Mouse (Mus musculus) stomach, embryonic 16.5 days (tissue): ENCODE data around the gene Bmp2k. TPM values are rescaled to one million over a fixed set of nuclear protein-coding genes. Genes with fewer than 3 reads are reported as not detected.

ENCODE experiments used
- ATAC-seq: fragments of 200-750 bp; cut with Nextera tagmentation; 2 replicates; pipeline ENCODE4 v1.8.0; 2017; ENCODE audit warnings: moderate number of reproducible peaks, moderate TSS enrichment; ENCODE audit not compliant: insufficient read depth, low FRiP score
- H3K27ac ChIP-seq: fragments of 300-500 bp; sonication (generic); 2 replicates; pipeline ENCODE4 v1.5.1; 2014; ENCODE audit warnings: low read length
- H3K27me3 ChIP-seq: fragments of 300-500 bp; sonication (generic); 2 replicates; pipeline ENCODE4 v1.6.1; 2014; ENCODE audit warnings: low read length, control low read depth, mixed read lengths; ENCODE audit not compliant: control insufficient read depth, insufficient read depth
- H3K36me3 ChIP-seq: fragments of 300-500 bp; sonication (generic); 2 replicates; pipeline ENCODE4 v1.6.1; 2014; ENCODE audit warnings: low read length; ENCODE audit not compliant: control insufficient read depth, insufficient read depth
- H3K4me1 ChIP-seq: fragments of 300-500 bp; sonication (generic); 2 replicates; pipeline ENCODE4 v1.6.1; 2014; ENCODE audit warnings: low read length, control low read depth, mixed read lengths; ENCODE audit not compliant: control insufficient read depth, insufficient read depth
- H3K4me2 ChIP-seq: fragments of 300-500 bp; sonication (generic); 2 replicates; pipeline ENCODE4 v1.6.1; 2014; ENCODE audit warnings: low read depth, low read length, mixed read lengths
- H3K4me3 ChIP-seq: fragments of 300-500 bp; sonication (generic); replicated peaks from 2 replicates; pipeline ENCODE4 v1.5.1; 2014; ENCODE audit warnings: mild to moderate bottlenecking, low read length
- H3K9ac ChIP-seq: fragments of 300-500 bp; sonication (generic); 2 replicates; pipeline ENCODE4 v1.6.1; 2014; ENCODE audit warnings: low read length
- H3K9me3 ChIP-seq: fragments of 300-500 bp; sonication (generic); replicated peaks from 2 replicates; pipeline ENCODE4 v1.6.1; 2016; ENCODE audit warnings: low read length, control low read depth; ENCODE audit not compliant: control insufficient read depth
- WGBS: fragments of 180-500 bp; shearing (Covaris S2); extraction: QIAGEN DNeasy Blood & Tissue Kit; methylation state at CpG from one replicate; pipeline ENCODE4 v1.1.7; 2014; 5-methylcytosine and 5-hydroxymethylcytosine counted together
- polyA plus RNA-seq: library from polyadenylated mRNA; unstranded; fragments of >200 nt; fragmentation: Nextera tagmentation; extraction: Ambion mirVana; gene quantifications from 2 replicates; pipeline ENCODE4 v1.2.1, GENCODE M21; 2015

Gene Bmp2k
- polyA plus RNA-seq, 1 experiment from 2014 or later, result 10.2 TPM

- Histone ChIP-seq H3K4me1 (0 out of 2 replicates have a peak, but pooled peaks cover 3% of the 10 kb centered on the region), H3K36me3 (no peaks in the 10 kb centered on the region), H3K4me3 (no peak overlapping the region), H3K9ac (no peak overlapping the region), H3K27me3 (no peaks in the 10 kb centered on the region), H3K27ac (no peak overlapping the region), H3K9me3 (no peaks in the 10 kb centered on the region), H3K4me2 (no peak overlapping the region)
- 37% methylated on average over 5 of the region's 5 CpGs for WGBS
- no peak for ATAC-seq
These were observed 36.4 kb upstream of the Bmp2k start for GRCm38 (mm10) chr5:96961122-96961521.

GRCm38 (mm10) chr5:96961852-96962251 lies 35.6 kb upstream of the Bmp2k start:
- Histone ChIP-seq H3K4me1 (0 out of 2 replicates have a peak, but pooled peaks cover 3% of the 10 kb centered on the region), H3K9me3 (no peaks in the 10 kb centered on the region), H3K4me2 (no peak overlapping the region), H3K27me3 (no peaks in the 10 kb centered on the region), H3K4me3 (no peak overlapping the region), H3K27ac (no peak overlapping the region), H3K9ac (no peak overlapping the region), H3K36me3 (no peaks in the 10 kb centered on the region)
- ATAC-seq, result no peak

GRCm38 (mm10) chr5:96962252-96962933 lies 35.1 kb upstream of the Bmp2k start:
- Histone ChIP-seq H3K4me1 (0 out of 2 replicates have a peak, but pooled peaks cover 3% of the 10 kb centered on the region), H3K4me2 (no peak overlapping the region), H3K27ac (no peak overlapping the region), H3K9ac (no peak overlapping the region), H3K36me3 (no peaks in the 10 kb centered on the region), H3K27me3 (no peaks in the 10 kb centered on the region), H3K4me3 (no peak overlapping the region), H3K9me3 (no peaks in the 10 kb centered on the region)
- WGBS, result 50% methylated on average over 8 of the region's 8 CpGs
- ATAC-seq, result no peak

GRCm38 (mm10) chr5:96962934-96963301 lies 34.6 kb upstream of the Bmp2k start:
- Histone ChIP-seq H3K36me3 (no peaks in the 10 kb centered on the region), H3K9me3 (no peaks in the 10 kb centered on the region), H3K4me1 (0 out of 2 replicates have a peak, but pooled peaks cover 3% of the 10 kb centered on the region), H3K27ac (no peak overlapping the region), H3K9ac (no peak overlapping the region), H3K4me3 (no peak overlapping the region), H3K27me3 (no peaks in the 10 kb centered on the region), H3K4me2 (no peak overlapping the region)
- WGBS, result 71% methylated on average over 6 of the region's 6 CpGs
- ATAC-seq, result no peak

GRCm38 (mm10) chr5:96964062-96965028 lies 33.1 kb upstream of the Bmp2k start:
- peak overlapping the region; percentile 7; the same call in 1 of the 2 replicates for H3K4me3 ChIP-seq
- H3K27me3 ChIP-seq, result no peaks in the 10 kb centered on the region
- peak overlapping the region; percentile 39 for H3K4me2 ChIP-seq
- ATAC-seq, result no peak
- H3K36me3 ChIP-seq, result no peaks in the 10 kb centered on the region
- 0 out of 2 replicates have a peak, but pooled peaks cover 3% of the 10 kb centered on the region for H3K4me1 ChIP-seq
- 14% methylated on average over 14 of the region's 14 CpGs for WGBS
- peak overlapping the region; percentile 24; the same call in 1 of the 2 replicates for H3K9ac ChIP-seq
- H3K9me3 ChIP-seq, result no peaks in the 10 kb centered on the region
- peak overlapping the region; percentile 81 for H3K27ac ChIP-seq

- peak; percentile 56; the same call in 1 of the 2 replicates for ATAC-seq
- Histone ChIP-seq H3K9ac (no peak overlapping the region), H3K4me2 (peak overlapping the region; percentile 39), H3K36me3 (no peaks in the 10 kb centered on the region), H3K4me1 (0 out of 2 replicates have a peak, but pooled peaks cover 3% of the 10 kb centered on the region), H3K27ac (peak overlapping the region; percentile 81), H3K9me3 (no peaks in the 10 kb centered on the region), H3K27me3 (no peaks in the 10 kb centered on the region), H3K4me3 (no peak overlapping the region)
- WGBS, result 65% methylated on average over 2 of the region's 2 CpGs
These were observed 32.5 kb upstream of the Bmp2k start for GRCm38 (mm10) chr5:96965029-96965403.

- H3K9ac ChIP-seq, result no peak overlapping the region
- WGBS, result 61% methylated on average over 2 of the region's 2 CpGs
- no peak overlapping the region for H3K27ac ChIP-seq
- H3K36me3 ChIP-seq, result no peaks in the 10 kb centered on the region
- no peaks in the 10 kb centered on the region for H3K27me3 ChIP-seq
- H3K4me1 ChIP-seq, result 0 out of 2 replicates have a peak, but pooled peaks cover 3% of the 10 kb centered on the region
- no peak overlapping the region for H3K4me3 ChIP-seq
- ATAC-seq, result no peak
- no peak overlapping the region for H3K4me2 ChIP-seq
- no peaks in the 10 kb centered on the region for H3K9me3 ChIP-seq
These were observed 32.0 kb upstream of the Bmp2k start for GRCm38 (mm10) chr5:96965503-96965902.

- ATAC-seq, result no peak
- Histone ChIP-seq H3K9me3 (no peaks in the 10 kb centered on the region), H3K36me3 (no peaks in the 10 kb centered on the region), H3K27ac (no peak overlapping the region), H3K27me3 (no peaks in the 10 kb centered on the region), H3K4me1 (no peaks in the 10 kb centered on the region), H3K4me2 (no peak overlapping the region), H3K4me3 (no peak overlapping the region), H3K9ac (no peak overlapping the region)
- WGBS, result 34% methylated on average over 6 of the region's 6 CpGs
These were observed 28.9 kb upstream of the Bmp2k start for GRCm38 (mm10) chr5:96968628-96969027.

GRCm38 (mm10) chr5:96969032-96969431 lies 28.5 kb upstream of the Bmp2k start:
- Histone ChIP-seq H3K4me1 (no peaks in the 10 kb centered on the region), H3K4me2 (no peak overlapping the region), H3K9ac (no peak overlapping the region), H3K36me3 (no peaks in the 10 kb centered on the region), H3K4me3 (no peak overlapping the region), H3K27me3 (no peaks in the 10 kb centered on the region), H3K9me3 (no peaks in the 10 kb centered on the region), H3K27ac (no peak overlapping the region)
- no peak for ATAC-seq
- WGBS, result 83% methylated on average over 3 of the region's 3 CpGs
